Mouse (Mus musculus): ENCODE data around the gene Fam168a. TPM values are rescaled to one million over a fixed set of nuclear protein-coding genes. Genes with fewer than 3 reads are reported as not detected.

The Fam168a gene
- polyA plus RNA-seq, 1 experiment from 2014 or later: 40.2 TPM

DNA sequence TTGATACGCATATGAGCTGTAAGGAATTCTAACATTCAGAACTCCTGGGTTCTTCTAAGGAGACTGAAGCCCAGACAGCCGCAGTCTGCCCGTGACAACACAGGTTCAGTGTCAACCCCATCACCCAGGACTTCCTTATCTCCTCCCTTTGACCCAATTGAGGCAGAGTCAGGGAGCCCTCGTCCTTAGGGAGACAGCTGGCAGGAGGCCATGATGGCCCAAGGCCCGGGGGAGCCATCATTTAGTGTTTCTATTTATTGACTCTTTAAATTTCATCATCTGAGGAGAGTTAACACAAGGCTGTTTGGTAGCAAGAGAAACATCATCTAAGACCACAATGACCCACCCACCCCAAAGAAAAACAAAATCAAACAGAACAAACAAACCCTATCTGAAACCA is 165.5 kb downstream of the Fam168a start:
- in situ Hi-C loops (cut with MboI; ENCODE audit: low pct_unique_long_range_greater_than_20kb): loop anchor here (10.0 kb wide), 1 partner anchor 63 kb away; the partner anchor contains the start of gene Arhgef17
- ChIA-PET POLR2A (interaction anchor here (0.6 kb wide), 1 partner anchor 193 kb away, joined by 6 read pairs; no protein-coding TSS in a partner anchor), CTCF (interaction anchor here (1.0 to 1.4 kb wide), 2 partner anchors 15 to 27 kb away, joined by 3 to 4 read pairs; no protein-coding TSS in a partner anchor)
- H3K27me3 ChIP-seq: no peaks in the 10 kb centered on the region
- TF ChIP-seq CTCF (IDR thresholded peaks at IDR 0.05): no peak
- DNase-seq (ENCODE audit: low read depth, low spot score) (no peak), ATAC-seq (no peak)

DNA sequence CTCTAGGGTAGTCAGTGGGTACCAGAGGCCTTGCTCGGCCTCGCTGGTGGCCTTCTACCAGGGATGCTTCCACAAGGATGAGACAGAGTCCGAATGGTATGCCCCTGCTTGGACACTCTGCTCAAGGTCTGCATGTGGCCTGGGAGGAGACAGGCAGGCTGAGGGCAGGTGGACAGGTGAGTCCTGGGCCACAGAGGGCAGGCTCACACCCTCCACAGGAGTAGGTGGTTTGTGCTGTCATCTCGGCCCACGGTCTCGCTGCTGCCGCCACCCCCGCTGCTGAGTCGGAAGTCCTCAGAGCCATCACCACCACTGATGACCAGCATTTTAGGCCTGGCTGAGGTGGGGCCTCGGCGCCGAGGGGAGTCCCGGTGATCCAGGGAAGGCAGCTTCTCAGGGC is 166.8 kb downstream of the Fam168a start:
- no peaks in the 10 kb centered on the region for H3K27me3 ChIP-seq
- no peak for DNase-seq (ENCODE audit: low read depth, low spot score)
- in situ Hi-C loops (cut with MboI; ENCODE audit: low pct_unique_long_range_greater_than_20kb): loop anchor here (10.0 kb wide), 1 partner anchor 62 kb away; the partner anchor contains the start of gene Arhgef17
- ATAC-seq: no peak
- POLR2A ChIA-PET: no interaction called here
- CTCF ChIA-PET: interaction anchor here (0.7 kb wide), 1 partner anchor 13 kb away, joined by 4 read pairs; no protein-coding TSS in a partner anchor
- no peak for TF ChIP-seq CTCF (IDR thresholded peaks at IDR 0.05)

DNA sequence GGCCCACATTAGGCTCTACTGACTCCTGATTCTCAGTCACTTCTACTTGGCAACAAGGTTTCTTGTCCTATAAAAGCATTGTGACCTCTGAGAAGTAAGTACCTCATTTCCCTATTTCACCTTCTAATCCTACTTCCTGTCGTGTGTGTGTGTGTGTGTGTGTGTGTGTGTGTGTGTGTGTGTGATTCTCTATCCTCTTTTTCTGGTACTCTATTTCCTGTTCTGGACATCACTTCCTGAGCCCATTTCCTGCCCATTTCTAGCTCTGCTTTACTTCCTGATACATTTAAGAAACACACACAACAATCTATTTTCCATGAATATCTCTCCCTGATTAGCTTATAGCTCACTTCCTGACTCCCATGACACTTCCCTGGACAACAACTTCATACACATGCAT is 169.4 kb downstream of the Fam168a start:
- ATAC-seq (no peak), DNase-seq (ENCODE audit: low read depth, low spot score) (no peak)
- POLR2A ChIA-PET: interaction anchor here (1.4 kb wide), 1 partner anchor 11 kb away, joined by 4 read pairs; no protein-coding TSS in a partner anchor
- CTCF ChIA-PET: interaction anchor here (2.2 to 5.0 kb wide), 2 partner anchors 9 to 11 kb away, joined by 11 to 15 read pairs; no protein-coding TSS in a partner anchor
- H3K27me3 ChIP-seq: no peaks in the 10 kb centered on the region
- TF ChIP-seq CTCF (IDR thresholded peaks at IDR 0.05): no peak
- in situ Hi-C loops (cut with MboI; ENCODE audit: low pct_unique_long_range_greater_than_20kb): loop anchor here (10.0 kb wide), 1 partner anchor 59 kb away; the partner anchor contains the start of gene Arhgef17

DNA sequence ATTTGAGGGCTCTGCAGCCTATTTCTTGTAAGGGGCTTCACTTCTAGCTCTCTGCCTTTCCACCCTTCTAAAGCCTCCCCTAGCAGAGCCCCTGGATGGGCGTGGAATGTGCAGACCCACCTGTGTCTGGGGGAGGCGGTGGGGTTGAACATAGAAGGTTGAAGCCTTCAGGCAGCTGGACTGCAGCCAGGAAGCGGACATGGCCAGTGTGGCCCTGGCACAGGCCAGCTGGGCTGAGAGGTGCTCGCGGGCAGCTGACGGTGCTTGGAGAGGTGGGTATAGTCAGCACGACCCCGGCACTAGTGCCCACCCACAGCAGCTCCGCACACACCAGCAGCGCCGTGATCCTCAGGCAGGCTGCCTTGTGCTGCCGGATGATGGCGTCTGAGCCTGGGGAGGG is 169.9 kb downstream of the Fam168a start:
- TF ChIP-seq CTCF (IDR thresholded peaks at IDR 0.05): no peak
- in situ Hi-C loops (cut with MboI; ENCODE audit: low pct_unique_long_range_greater_than_20kb): loop anchor here (10.0 kb wide), 1 partner anchor 59 kb away; the partner anchor contains the start of gene Arhgef17
- no peak for ATAC-seq
- CTCF ChIA-PET: interaction anchor here (2.2 to 5.0 kb wide), 2 partner anchors 9 to 10 kb away, joined by 11 to 15 read pairs; no protein-coding TSS in a partner anchor
- no peaks in the 10 kb centered on the region for H3K27me3 ChIP-seq
- no peak for DNase-seq (ENCODE audit: low read depth, low spot score)
- POLR2A ChIA-PET: interaction anchor here (1.4 kb wide), 1 partner anchor 10 kb away, joined by 4 read pairs; no protein-coding TSS in a partner anchor

DNA sequence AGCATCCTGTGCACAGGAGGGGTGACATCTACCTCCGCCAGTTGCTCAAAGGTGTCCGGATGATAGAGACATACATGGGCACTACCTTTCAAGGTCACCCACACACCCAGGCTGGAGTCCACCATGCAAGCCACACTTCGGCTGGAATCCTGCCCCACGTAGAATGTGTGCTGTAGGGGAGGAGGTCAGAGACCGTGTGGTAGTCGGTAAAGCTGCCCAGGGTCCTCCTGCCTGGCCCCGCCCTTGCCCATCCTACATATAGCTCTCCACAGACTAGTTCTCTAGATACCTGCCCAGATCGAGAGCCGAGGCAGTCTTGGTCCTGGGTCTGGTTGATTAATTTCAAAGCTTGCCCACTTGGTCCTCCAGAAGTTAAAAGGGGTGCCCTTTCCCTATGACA is 170.3 kb downstream of the Fam168a start:
- H3K27me3 ChIP-seq: no peaks in the 10 kb centered on the region
- DNase-seq (ENCODE audit: low read depth, low spot score): no peak
- CTCF ChIA-PET: interaction anchor here (1.0 to 5.0 kb wide), 3 partner anchors 10 to 16 kb away, joined by 5 to 15 read pairs (median 11); no protein-coding TSS in a partner anchor
- POLR2A ChIA-PET: interaction anchor here (1.4 kb wide), 1 partner anchor 10 kb away, joined by 4 read pairs; no protein-coding TSS in a partner anchor
- TF ChIP-seq CTCF (IDR thresholded peaks at IDR 0.05): no peak
- in situ Hi-C loops (cut with MboI; ENCODE audit: low pct_unique_long_range_greater_than_20kb): loop anchor here (10.0 kb wide), 1 partner anchor 58 kb away; the partner anchor contains the start of gene Arhgef17
- no peak for ATAC-seq

DNA sequence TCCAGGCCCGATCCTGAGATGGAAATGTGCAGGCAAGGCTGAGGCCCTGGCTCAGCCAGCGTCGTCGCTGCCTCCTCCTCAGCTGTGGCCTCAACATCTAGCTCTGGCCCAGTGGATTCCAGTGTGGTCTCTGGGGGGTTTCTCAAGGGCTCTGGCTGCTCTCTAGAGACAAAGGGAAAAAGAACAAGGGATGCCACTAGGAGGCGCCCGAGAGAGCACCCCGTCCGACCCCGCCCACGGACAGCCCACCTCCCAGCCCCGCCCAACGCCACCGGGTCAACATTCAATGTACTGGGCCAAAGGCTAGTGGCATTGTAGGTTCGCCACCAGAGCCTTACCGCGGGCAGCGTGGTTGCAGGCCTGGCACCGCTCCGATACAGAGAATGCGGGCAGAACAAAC is 173.2 kb downstream of the Fam168a start:
- ChIA-PET POLR2A (no interaction called here), CTCF (interaction anchor here (1.3 to 5.0 kb wide), 2 partner anchors 12 to 30 kb away, joined by 3 to 15 read pairs; no protein-coding TSS in a partner anchor)
- ATAC-seq: no peak
- DNase-seq (ENCODE audit: low read depth, low spot score): no peak
- TF ChIP-seq CTCF (IDR thresholded peaks at IDR 0.05): no peak
- in situ Hi-C loops (cut with MboI; ENCODE audit: low pct_unique_long_range_greater_than_20kb): loop anchor here (10.0 kb wide), 1 partner anchor 55 kb away; the partner anchor contains the start of gene Arhgef17
- no peaks in the 10 kb centered on the region for H3K27me3 ChIP-seq

DNA sequence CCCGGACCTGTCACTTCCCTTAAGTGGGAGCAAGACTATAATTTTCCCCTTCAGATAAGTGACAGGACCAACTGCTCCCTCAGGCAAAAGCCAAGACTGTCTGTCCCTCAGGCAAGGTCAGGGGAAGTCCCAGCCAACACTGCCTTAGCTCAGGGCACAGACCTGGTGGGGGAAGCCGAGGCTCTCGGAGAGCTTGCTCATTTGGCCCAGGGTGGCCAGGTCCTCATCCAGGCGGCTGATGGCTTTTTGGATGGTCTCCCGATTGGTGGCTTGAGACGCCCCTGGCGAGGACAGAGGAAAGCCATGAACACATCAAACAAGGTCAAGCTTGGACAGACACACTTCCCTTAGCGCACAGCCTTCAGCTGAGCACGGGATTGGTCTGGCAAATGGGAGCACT is 175.1 kb downstream of the Fam168a start:
- no peak for TF ChIP-seq CTCF (IDR thresholded peaks at IDR 0.05)
- ATAC-seq (no peak), DNase-seq (ENCODE audit: low read depth, low spot score) (no peak)
- in situ Hi-C loops (cut with MboI; ENCODE audit: low pct_unique_long_range_greater_than_20kb): no loop called here
- ChIA-PET CTCF (interaction anchor here (0.9 kb wide), 1 partner anchor 18 kb away, joined by 3 read pairs; the partner anchor contains the start of gene Relt), POLR2A (no interaction called here)
- no peaks in the 10 kb centered on the region for H3K27me3 ChIP-seq

DNA sequence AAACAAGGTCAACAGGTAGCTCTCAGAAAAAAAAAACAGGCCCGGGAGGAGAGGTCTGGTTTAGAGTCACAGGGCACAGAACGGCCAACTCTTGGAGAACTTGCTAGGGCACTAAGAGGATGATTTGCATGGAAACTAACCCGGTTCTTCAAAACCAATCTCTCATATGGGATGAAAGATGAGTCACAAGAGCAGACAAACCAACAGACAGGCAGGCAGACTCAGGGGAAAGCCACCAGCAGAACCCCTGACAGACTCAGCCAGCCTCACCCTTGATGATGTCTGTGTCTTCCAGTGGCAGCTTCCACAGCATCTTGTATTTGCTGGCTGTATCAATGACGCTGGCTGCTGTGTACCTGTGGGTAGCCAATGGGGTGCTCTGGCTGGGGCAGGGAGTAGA is 175.5 kb downstream of the Fam168a start:
- no peak for TF ChIP-seq CTCF (IDR thresholded peaks at IDR 0.05)
- no peak for DNase-seq (ENCODE audit: low read depth, low spot score)
- H3K27me3 ChIP-seq: no peaks in the 10 kb centered on the region
- ChIA-PET CTCF (interaction anchor here (0.9 kb wide), 1 partner anchor 19 kb away, joined by 3 read pairs; the partner anchor contains the start of gene Relt), POLR2A (no interaction called here)
- no peak for ATAC-seq
- in situ Hi-C loops (cut with MboI; ENCODE audit: low pct_unique_long_range_greater_than_20kb): no loop called here

DNA sequence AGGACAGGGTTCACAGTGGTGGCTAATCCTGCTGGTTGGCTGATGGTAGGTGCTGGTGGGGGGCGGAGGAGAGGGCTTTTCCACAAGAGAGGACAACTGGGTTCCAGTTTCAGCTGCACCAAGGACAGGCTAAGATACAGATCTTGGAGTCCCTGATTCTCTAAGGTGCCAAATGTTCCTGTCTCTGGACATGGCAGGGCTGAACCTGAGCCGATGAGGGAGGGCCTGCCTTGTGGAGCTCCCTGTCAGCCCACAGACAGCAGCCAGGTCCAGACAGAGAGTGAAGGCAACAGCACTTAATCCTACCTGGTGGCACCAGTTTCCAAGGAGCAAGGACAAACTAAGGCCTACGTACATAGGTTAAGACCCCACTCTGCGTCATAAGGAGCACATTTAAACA is 178.0 kb downstream of the Fam168a start:
- ATAC-seq (no peak), DNase-seq (ENCODE audit: low read depth, low spot score) (no peak)
- POLR2A ChIA-PET: no interaction called here
- no peaks in the 10 kb centered on the region for H3K27me3 ChIP-seq
- CTCF ChIA-PET: interaction anchor here (2.0 to 2.6 kb wide), 2 partner anchors 10 to 17 kb away, joined by 6 to 7 read pairs; no protein-coding TSS in a partner anchor
- TF ChIP-seq CTCF (IDR thresholded peaks at IDR 0.05): no peak
- in situ Hi-C loops (cut with MboI; ENCODE audit: low pct_unique_long_range_greater_than_20kb): no loop called here

DNA sequence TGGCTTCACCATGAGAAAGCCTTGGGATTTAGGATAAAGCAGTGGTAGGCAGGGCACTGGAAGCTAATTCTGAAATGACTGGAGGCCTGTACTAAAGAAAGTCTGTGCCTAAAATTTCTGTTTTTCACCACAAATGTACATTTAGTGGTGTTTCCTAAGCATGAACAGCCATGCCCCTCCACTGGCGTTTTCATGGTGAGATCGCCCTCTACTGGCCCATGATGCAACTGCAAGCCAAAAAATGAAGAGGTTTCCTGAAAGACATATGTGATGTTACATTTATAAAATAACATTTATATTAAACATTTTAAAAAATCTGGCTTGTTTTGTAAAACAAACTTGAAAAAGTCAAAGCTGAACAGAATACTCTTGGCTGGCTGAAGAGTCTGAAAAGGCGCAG is 180.1 kb downstream of the Fam168a start:
- no peaks in the 10 kb centered on the region for H3K27me3 ChIP-seq
- ChIA-PET POLR2A (interaction anchor here (1.1 kb wide), 1 partner anchor 10 kb away, joined by 4 read pairs; no protein-coding TSS in a partner anchor), CTCF (interaction anchor here (0.7 to 2.6 kb wide), 19 partner anchors 8 to 171 kb away, joined by 3 to 11 read pairs (median 3); partner anchors contain the start of gene Arhgef17)
- DNase-seq (ENCODE audit: low read depth, low spot score) (no peak), ATAC-seq (no peak)
- no peak for TF ChIP-seq CTCF (IDR thresholded peaks at IDR 0.05)
- in situ Hi-C loops (cut with MboI; ENCODE audit: low pct_unique_long_range_greater_than_20kb): no loop called here

Other genes starting within 250 kb of the Fam168a start
- gene Ucp3, start 233.6 kb upstream of the Fam168a start, polyA plus RNA-seq (2021): 0.06 TPM
- 47.7 TPM for gene Ucp2, start 213.3 kb upstream of the Fam168a start, polyA plus RNA-seq (2021)
- 0.05 TPM for gene Dnajb13, start 191.7 kb upstream of the Fam168a start, polyA plus RNA-seq (2021)
- gene Coa4, start 169.6 kb upstream of the Fam168a start, polyA plus RNA-seq (2021): 12.6 TPM
- 93.1 TPM for gene Rab6a, start 99.2 kb upstream of the Fam168a start, polyA plus RNA-seq (2021)
- gene Mrpl48, start 98.3 kb upstream of the Fam168a start, polyA plus RNA-seq (2021): 25.3 TPM
- gene Plekhb1, start 44.2 kb upstream of the Fam168a start, polyA plus RNA-seq (2021): 9.5 TPM
- gene Relt, start 156.8 kb downstream of the Fam168a start, polyA plus RNA-seq (2021): 5.1 TPM
- 78.8 TPM for gene Arhgef17, start 225.5 kb downstream of the Fam168a start, polyA plus RNA-seq (2021)

Data from Patski (cell line).